Mouse (Mus musculus) CH12.LX (cell line): ENCODE results near the gene Ece1.

Experiments used
- EP300 ChIP-seq: IDR thresholded peaks from 2 replicates; pipeline ENCODE4 v1.6.1; 2011; ENCODE audit warnings: low read length, improper control_type of control experiment
- POLR2A ChIP-seq: IDR thresholded peaks from 2 replicates; pipeline ENCODE4 v1.6.1; 2011; ENCODE audit warnings: low read depth, mild to moderate bottlenecking, improper control_type of control experiment, low read length

GRCm38 (mm10) chr4:137910382-137911009, 48.5 kb downstream of the Ece1 start:
- TF ChIP-seq EP300 = no peak
- TF ChIP-seq POLR2A = no peak
